Mouse (Mus musculus) brown adipose tissue, adult 24 weeks (tissue): ENCODE results near the gene Lonrf2. TPM values are rescaled to one million over a fixed set of nuclear protein-coding genes. Genes with fewer than 3 reads are reported as not detected.

Source experiments
- H3K27ac ChIP-seq: fragments of 200-500 bp; replicated peaks from 2 replicates; pipeline ENCODE4 v1.5.1; 2012; ENCODE audit warnings: low read depth, mild to moderate bottlenecking, low read length
- H3K4me1 ChIP-seq: fragments of 200-500 bp; 2 replicates; pipeline ENCODE4 v1.6.1; 2012; ENCODE audit warnings: low read length, mixed read lengths; ENCODE audit not compliant: control insufficient read depth, insufficient read depth, insufficient read length
- H3K4me3 ChIP-seq: fragments of 200-500 bp; 2 replicates; pipeline ENCODE4 v1.5.1; 2012; ENCODE audit warnings: low read depth, mild to moderate bottlenecking, low read length, moderate library complexity; ENCODE audit not compliant: insufficient read depth
- polyA plus RNA-seq: library from polyadenylated mRNA; stranded (reverse); fragments of >200 nt; gene quantifications from 2 replicates; pipeline ENCODE4 v1.2.4, GENCODE M21; 2012; ENCODE audit not compliant: missing spikeins, insufficient read depth, insufficient read length

Gene Lonrf2
- polyA plus RNA-seq, 1 experiment: 0.20 TPM

DNA sequence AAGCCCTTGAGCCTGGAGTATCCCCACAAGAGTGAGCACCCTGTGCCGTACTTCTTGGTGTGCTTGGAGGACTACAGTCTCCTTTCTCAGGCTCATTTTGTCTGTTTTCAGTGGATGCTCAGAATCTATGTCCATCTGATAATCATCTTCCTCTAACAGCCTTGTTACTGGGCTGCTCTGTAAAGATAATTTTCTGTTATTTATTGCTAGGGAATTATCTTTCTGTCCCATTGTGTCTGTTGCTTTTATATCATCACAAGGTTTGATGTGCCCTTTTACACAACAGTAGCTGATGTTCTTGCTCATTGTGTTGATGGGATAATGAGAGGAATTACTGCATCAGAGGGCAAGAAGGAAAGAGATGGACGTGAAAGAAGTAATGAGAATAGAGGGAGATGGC lies 15.7 kb upstream of the Lonrf2 start:
- H3K4me1 ChIP-seq: no peaks in the 10 kb centered on the region
- no peak overlapping the region for H3K4me3 ChIP-seq
- H3K27ac ChIP-seq: no peak overlapping the region

GRCm38 (mm10) chr1:38850650-38851049 lies 14.1 kb upstream of the Lonrf2 start:
- Histone ChIP-seq H3K4me1 (no peaks in the 10 kb centered on the region), H3K4me3 (no peak overlapping the region), H3K27ac (no peak overlapping the region)

DNA sequence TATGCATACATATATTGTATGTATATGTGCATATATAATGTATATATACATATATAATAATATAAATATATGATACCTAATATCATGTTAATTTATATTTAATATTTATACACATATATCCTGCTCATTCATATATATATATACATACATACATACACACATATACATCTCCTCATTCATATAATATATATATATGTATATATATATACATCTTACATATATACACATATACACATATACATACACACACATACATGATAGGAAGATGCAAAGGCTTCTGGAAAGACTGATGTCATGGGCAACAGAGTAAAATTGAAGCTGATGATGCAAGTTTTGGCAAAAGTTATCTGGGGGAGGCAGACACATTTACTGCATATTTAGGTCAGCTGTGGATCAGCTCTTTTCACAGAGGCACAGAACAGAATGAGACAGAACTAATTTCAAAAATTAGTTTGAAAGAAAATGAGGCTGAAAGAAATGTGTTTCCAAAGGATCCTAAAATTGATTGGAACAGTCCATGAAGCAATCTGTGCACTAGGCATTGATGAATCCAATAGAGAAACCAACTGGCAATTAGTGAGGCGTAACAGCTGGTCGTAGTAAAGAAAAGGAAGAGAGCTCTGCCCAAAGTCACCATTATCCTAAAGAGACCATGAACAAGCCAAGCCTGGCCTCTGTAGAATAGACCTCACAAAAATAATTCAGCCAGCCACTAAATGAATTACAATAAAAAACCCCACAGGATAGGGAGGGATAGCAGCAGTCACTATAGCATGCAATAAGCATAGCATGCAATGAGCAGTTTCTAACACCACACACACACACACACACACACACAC lies 12.2 kb upstream of the Lonrf2 start:
- no peak overlapping the region for H3K27ac ChIP-seq
- no peak overlapping the region for H3K4me3 ChIP-seq
- no peaks in the 10 kb centered on the region for H3K4me1 ChIP-seq

DNA sequence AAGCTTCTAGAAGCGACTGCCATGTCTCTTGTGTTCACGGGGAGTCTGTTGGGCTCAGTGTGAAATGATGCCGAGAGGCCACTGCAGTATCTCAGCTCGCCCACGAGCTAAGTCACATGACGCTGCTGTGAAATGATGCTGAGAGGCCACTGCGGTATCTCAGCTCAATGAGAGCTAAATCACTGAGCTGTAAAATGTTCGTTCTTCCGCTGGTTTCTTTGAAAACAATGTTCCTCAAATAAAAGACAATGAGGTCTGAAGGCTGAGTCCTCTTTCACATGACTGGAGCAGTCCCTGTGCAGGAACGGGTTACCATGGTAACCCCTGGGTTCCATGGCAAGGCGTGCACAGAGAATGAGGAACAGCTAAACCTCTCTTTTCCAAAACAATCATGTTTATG lies 11.5 kb upstream of the Lonrf2 start:
- no peaks in the 10 kb centered on the region for H3K4me1 ChIP-seq
- no peak overlapping the region for H3K27ac ChIP-seq
- H3K4me3 ChIP-seq: no peak overlapping the region

- no peak overlapping the region for H3K27ac ChIP-seq
- H3K4me1 ChIP-seq: no peaks in the 10 kb centered on the region
- no peak overlapping the region for H3K4me3 ChIP-seq
These were observed 6.8 kb upstream of the Lonrf2 start for GRCm38 (mm10) chr1:38843275-38843674.

DNA sequence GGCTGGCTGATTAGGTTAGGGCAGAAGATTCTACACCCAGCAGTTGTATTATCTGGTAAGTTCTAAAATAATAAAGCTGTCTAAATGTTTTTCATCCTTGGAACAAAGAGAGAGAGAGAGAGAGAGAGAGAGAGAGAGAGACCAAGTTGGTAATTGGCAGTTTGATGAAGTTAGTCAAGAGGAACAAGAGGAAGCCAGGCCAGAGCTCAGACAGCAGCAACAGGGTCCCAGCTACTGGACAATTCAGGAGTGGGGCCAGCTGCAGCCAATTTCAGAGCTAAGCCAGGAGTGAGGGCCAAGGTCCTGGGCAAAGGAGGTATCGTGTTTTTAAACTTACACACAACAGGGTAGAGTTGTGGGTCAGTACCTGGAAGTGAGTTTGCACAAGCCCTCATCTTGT lies 6.3 kb upstream of the Lonrf2 start:
- Histone ChIP-seq H3K4me3 (no peak overlapping the region), H3K4me1 (no peaks in the 10 kb centered on the region), H3K27ac (no peak overlapping the region)

DNA sequence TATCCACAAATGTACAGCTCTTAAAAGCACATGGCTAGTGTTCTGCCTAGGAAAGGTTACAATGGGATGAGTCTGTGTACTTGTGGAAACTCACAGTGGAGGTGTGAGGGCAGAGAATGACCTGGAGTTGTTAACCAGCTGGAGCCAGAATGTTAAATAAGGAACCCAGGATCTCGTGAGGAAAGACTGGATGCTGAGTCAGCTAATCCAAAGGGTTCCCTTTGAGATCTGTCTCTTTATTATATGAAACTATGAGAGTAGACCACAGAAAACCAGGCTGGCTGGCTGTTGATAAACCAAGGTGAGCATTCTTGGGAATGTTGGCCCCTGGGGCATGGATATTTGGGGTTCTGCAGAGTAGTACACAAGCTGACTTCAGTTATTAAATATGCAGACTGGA lies 3.4 kb upstream of the Lonrf2 start:
- Histone ChIP-seq H3K4me1 (no peaks in the 10 kb centered on the region), H3K27ac (no peak overlapping the region), H3K4me3 (no peak overlapping the region)

DNA sequence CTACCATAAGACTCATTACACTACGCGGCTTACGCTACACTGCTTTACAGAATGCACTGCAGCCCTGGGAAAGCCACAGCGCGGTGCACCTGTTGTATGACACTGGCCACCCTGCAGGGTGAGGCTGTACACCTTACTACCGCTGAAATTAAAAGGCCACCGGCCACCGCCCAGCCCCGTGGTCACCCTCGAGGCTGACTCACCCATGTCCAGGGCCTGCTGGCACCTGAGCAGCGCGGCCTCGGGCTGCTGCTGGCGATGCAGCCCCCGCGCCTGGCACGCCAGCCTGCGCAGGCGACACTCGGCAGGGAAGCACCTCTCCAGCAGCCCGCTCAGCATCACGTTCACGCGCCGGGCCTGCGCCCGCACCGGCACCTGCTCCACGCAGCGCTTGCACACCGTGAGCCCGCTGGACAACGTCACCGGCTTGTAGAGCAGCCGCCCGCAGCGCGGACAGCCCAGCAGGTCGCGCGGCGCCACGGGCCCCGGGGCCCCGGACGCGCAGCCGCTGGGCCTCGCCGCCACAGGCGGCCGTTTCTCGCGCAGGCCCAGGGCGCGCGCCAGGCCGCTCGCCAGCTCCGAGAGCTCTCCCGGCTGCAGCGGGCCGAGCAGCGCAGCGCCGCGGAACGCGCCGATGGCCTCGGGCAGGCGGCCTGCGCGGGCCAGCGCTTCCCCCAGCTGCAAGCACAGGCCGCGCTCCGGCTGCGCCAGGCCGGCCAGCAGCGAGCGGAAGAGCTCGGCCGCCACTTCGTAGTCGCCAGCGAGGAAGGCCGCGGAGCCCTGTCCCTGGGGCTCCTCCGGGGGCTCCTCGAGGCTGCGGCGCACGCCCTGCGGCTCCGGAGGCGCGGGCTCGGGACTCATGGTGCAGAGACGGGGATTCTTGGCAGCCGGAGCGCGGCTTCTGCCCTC lies 689 bp downstream of the Lonrf2 start:
- Histone ChIP-seq H3K27ac (no peak overlapping the region), H3K4me3 (peak overlapping the region; percentile 51), H3K4me1 (no peaks in the 10 kb centered on the region)

DNA sequence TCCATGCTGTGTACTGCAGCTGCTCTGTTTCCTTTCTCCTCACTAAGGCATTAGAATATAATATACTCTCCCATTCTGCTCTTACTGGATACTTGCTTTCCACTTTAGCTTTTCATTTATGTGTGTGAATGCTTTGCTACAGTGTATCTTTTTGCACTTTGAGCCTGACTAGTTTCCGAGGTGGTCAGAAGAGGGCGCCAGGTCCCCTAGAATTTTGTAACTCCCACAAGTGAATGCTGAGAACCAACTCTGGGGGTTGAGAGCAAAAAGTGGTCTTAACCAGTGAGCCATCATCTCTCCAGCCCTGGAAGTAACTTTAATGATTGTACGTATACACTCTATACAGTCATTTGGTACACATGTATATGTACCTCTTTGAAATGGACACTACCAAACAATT lies 1.6 kb downstream of the Lonrf2 start:
- Histone ChIP-seq H3K4me3 (no peak overlapping the region), H3K4me1 (no peaks in the 10 kb centered on the region), H3K27ac (no peak overlapping the region)

GRCm38 (mm10) chr1:38824926-38825325 lies 11.6 kb downstream of the Lonrf2 start:
- H3K4me1 ChIP-seq: no peaks in the 10 kb centered on the region
- H3K4me3 ChIP-seq: no peak overlapping the region
- H3K27ac ChIP-seq: no peak overlapping the region

- Histone ChIP-seq H3K4me3 (no peak overlapping the region), H3K27ac (no peak overlapping the region), H3K4me1 (no peaks in the 10 kb centered on the region)
These were observed 12.7 kb downstream of the Lonrf2 start for GRCm38 (mm10) chr1:38823851-38824250.

- Histone ChIP-seq H3K4me1 (no peaks in the 10 kb centered on the region), H3K27ac (no peak overlapping the region), H3K4me3 (no peak overlapping the region)
These were observed 16.8 kb downstream of the Lonrf2 start for GRCm38 (mm10) chr1:38819691-38820090.

DNA sequence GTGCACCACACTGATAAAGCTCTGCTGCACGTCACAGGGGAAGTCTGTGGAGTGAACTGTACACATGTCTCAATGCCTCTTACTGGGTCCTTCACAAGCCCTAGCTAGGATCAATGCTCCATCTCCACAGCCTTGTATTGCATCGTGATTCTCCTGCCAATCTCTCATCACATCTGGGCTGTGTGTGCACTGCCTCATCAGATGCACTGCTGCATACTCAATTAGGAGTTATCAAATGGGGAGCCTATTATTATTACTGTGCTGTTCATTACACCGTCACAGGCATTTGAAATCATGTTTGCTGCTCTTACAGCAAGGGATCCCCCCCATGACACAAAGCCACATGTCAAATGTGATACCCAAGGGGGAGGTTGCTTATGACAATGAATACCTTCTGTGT lies 18.8 kb downstream of the Lonrf2 start:
- H3K4me1 ChIP-seq: no peaks in the 10 kb centered on the region
- H3K4me3 ChIP-seq: no peak overlapping the region
- H3K27ac ChIP-seq: no peak overlapping the region

DNA sequence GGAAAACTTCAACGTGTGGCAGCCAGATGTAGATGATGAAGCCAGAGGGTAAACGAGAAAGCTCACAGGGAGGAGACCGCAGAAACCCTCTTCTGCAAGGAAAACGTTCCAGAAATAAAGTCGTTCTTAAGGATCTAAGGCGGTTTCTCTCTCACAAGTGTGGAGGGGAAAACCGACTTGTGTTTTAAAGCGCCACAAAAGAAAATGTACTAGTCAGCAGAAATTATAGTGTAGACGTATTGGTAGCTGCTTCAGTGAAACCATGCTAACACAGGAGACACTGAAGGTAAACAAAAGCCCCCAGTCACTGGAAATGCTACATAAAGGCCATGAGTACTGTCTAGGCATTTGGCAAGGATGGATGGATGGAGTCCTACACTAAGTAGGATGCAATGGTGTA lies 19.2 kb downstream of the Lonrf2 start:
- no peak overlapping the region for H3K27ac ChIP-seq
- no peak overlapping the region for H3K4me3 ChIP-seq
- no peaks in the 10 kb centered on the region for H3K4me1 ChIP-seq

- no peak overlapping the region for H3K4me3 ChIP-seq
- H3K27ac ChIP-seq: no peak overlapping the region
- H3K4me1 ChIP-seq: no peaks in the 10 kb centered on the region
These were observed 20.2 kb downstream of the Lonrf2 start for GRCm38 (mm10) chr1:38816306-38816705.

DNA sequence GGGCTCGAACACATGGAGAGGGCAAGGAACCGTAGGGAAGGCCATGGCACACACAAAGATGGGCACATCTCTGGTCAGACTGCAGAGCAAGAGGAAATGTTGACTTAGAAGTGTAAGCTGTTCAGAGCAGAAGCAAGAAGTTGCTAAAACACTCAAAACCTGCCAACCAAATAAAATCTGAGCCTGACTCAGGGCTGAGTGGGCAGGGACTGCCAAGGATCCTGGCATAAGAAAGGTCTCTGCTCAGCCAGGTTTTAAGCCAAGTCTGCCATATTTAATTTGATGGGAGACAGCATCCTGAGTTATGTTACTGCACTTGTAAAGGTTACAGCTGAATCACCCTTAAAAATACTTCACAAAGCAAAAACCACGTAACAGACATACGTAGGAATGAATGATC lies 29.4 kb downstream of the Lonrf2 start:
- Histone ChIP-seq H3K4me1 (no peaks in the 10 kb centered on the region), H3K4me3 (no peak overlapping the region), H3K27ac (no peak overlapping the region)
